Mouse (Mus musculus) spleen, postnatal 14 days (tissue): Measurements from ENCODE around the gene Ppp1r3e.

Experiments
- DNase-seq, 2 experiments: peaks; one replicate each; pipeline ENCODE4 v3.0.0; 2021 to 2022; ENCODE audit warnings: low spot score in 2 of 2

The Ppp1r3e gene

DNA sequence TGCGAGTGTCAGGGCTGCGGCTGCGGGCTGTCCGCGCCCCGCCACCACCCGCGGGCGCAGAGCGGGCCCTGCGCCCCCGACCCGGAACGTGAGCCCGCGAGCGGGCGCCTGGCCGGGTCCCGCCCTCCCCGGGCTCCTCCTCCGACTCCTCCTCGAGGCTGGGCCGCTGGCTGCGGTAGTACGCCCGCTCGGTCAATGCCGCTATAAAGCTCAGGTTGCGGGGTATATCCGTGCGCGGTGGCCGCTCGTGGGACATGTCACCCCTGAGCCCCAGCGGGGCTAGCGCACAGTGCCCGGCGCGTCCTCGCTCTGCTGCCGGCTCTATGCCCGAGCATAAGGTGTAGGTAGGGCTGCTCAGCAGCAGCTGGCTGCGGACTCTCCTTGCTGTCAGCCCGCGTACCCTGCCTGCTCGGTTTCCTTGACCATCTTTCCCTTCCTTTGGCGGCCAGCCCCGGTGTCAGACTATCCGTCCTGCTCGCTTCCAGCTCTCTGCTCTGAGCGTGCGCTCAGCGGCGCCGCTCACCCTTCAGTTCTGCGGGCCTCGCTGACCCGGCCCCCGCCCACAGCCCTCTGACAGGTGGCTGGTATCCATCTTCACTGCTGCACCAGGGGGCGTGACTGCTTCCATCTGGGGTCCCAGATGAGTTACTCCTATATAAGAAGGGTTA, at the start of gene Ppp1r3e:
Gene Ppp1r3e, minus strand, starts transcription at position 503 of the 668 bp plus-strand sequence.
- peak; percentile 20 to 40 for DNase-seq

- no peak for DNase-seq
Measured at GRCm38 (mm10) chr14:54926401-54927158, 49.2 kb upstream of the Ppp1r3e start.

GRCm38 (mm10) chr14:54925349-54926342, 48.3 kb upstream of the Ppp1r3e start, which contains the start of gene Efs:
TSS of gene Efs (minus strand) at chr14:54926126.
- no peak for DNase-seq

DNA sequence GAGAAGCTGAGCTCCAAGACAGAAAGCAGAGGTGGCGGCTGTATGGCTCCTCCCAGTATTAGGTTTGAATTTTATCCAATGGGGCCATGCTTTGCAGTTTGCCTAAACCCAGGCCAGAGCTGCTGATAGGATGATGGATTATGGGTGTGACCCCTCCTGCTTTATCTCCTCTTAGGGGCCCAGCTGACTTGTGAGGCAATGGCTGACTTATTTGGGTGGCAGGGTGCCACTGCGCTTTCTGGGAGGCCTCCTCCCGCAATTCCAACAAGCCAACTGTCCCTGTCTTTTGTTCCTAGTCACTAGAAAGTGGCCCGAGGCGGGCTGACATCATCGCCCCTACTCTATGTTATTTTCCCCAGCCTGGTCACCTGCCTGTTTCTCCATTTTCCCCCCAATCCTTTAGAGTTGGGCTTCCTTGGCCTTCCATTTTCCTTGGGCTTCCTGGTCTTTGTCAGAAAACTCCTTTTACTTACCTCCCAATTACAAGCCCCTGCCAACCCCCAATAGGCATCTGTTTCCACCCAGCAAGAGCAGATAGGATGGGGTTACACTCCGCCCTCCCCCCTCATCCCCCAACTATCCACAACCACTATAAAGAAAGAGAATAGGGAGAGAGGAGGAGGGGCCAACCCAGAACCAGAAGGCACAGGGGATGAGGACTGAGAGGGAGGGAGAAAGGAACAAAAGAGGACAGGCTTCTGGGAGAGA, 47.4 kb upstream of the Ppp1r3e start:
- no peak for DNase-seq

- DNase-seq = no peak
Measured at GRCm38 (mm10) chr14:54920076-54920685, 42.8 kb upstream of the Ppp1r3e start.

DNA sequence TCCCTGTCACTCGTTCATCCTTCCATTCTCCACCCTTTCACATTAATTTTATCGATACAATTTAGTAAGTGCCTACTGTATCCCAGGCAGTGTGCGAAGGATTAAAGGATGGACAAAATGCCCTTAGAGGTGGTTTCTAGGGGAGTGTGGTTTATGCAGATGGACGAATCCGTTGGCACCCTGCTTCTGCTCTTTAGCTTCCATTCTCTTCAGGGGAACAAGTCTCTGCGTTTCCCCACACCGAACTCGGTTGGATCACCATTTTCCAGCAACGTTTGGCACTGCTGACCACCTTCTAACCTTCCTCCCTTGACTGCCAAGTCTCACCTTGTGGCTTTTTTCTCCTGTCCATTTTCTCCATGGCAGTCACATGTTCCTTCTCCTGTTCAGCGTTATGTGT, 36.0 kb upstream of the Ppp1r3e start:
- no peak for DNase-seq

- peak in 1 of 2 experiments; percentile 24 for DNase-seq
Measured at GRCm38 (mm10) chr14:54912886-54913285, 35.5 kb upstream of the Ppp1r3e start, which contains the start of gene Slc22a17. TSS of gene Slc22a17 (minus strand) at chr14:54913132.

DNA sequence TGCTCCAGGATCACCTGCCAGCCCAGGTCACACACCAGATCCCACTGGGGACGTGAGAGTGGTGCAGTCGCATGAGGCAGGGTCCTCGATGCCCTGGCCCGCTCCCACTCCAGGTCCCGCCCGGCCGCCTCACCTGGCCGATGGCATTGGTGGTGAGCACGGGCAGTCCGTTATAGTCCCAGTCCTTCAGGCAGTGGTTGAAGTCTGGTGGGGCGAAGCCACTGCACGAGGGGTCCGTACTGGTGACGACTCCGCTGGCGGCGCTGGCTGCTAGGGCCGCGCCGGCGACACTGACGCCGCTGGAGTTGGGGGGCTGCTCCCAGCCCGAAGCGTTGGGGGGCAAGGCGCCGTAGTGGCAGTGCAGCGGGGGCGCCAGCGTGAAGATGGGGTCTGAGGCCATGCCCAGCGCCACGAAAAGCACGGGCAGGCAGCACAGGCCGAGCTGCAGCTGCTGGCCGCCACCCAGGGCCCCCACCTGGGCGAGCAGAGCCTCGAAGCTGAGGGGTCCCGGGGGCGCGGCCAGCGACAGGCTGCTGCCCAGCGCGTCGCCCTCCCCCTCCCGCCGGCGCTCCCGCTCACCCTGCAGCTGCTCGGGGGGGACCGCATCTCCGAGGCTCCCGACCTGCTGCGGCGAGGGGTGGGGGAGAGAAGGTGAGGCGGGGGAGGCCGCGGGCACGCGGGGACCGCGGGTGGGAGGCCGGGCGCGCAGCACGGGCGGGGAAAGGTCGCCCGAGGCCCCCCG, 34.9 kb upstream of the Ppp1r3e start:
- DNase-seq = no peak

DNA sequence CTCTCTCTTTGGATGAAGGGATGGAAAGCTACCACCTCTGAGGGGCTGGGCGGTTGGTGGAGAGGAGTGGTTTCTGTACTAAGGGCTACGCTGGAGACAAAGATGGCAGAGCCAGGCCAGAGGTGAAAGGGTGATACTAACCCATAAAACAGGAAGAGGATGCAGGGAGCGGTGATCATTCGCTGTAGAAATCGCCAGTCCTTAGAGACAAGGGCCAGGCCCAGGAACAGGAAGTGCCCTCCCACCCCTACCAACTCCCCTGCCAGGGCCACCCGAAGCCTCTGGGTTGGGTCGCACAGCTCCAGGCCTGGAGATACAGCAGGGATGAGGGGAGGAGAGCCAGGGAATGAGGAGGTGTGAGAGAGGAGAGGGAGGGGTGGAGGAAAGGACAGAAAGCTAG, 31.3 kb upstream of the Ppp1r3e start:
- no peak for DNase-seq

- no peak for DNase-seq
Measured at GRCm38 (mm10) chr14:54903641-54904040, 26.3 kb upstream of the Ppp1r3e start.

DNA sequence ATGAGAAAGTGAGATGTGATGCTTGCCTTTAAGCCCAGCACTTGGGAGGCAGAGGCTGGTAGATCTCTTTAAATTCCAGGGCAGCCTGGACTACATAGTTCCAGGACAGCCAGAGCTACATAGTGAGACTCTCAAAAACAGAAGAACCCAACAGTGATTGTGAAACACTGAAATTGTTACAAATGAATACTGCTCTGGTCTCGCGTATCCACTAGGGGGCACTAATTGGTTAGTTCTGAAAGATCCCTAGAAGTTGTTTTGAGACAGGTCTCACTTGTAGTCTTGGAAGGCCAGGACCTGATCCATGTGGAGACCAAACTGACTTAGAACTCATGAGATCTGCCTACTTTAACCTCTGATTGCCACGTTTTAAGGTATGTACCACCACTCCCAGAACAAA, 23.0 kb upstream of the Ppp1r3e start:
- DNase-seq = peak in 1 of 2 experiments; percentile 35

DNA sequence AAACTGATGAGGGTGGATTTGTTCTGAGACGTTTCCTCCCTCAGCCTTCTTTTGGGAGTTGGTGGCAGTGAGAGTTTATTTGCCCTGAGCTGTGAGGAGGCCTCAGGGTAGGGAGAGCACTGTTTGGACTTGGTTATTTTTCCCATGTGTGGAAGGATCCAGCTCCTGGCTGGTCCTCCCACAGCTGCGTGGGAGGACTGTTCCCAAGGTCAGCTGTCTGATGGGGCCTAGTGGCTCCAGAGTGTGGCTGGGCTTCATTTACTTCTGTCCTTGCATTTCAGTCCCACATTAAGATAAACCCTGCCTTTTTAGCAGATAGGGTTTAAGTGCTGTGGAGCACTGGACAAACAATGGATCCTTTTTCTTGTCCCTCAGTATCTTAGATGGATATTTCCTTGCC, 20.1 kb upstream of the Ppp1r3e start:
- DNase-seq = no peak

GRCm38 (mm10) chr14:54894296-54895151, 17.2 kb upstream of the Ppp1r3e start:
- DNase-seq = peak in 1 of 2 experiments; percentile 49

GRCm38 (mm10) chr14:54893651-54894181, 16.4 kb upstream of the Ppp1r3e start:
- peak; percentile 90 to 93 for DNase-seq

GRCm38 (mm10) chr14:54892200-54892599, 14.8 kb upstream of the Ppp1r3e start, which contains the start of gene Pabpn1:
TSS of gene Pabpn1 (plus strand) at chr14:54892500.
- DNase-seq = no peak

DNA sequence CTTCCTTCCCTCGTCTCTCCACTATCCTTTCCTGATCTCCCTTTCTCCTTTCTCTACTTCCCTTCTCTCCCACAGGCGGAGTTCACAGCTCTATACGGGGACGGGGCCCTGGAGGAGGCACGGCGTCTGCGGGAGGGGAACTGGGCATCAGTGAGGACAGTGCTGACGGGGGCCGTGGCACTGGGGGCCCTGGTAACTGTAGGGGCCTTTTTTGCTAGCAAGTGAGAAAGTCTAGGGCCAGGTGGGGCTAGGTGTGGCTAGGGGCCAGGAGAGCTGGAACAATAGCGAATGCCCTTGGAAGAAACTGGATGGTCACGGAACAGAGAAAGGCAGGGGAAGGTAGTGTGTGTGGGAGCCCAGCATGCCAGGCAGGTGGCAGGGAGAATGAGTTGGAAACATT, 8.0 kb upstream of the Ppp1r3e start:
- no peak for DNase-seq

- DNase-seq = no peak
Measured at GRCm38 (mm10) chr14:54884022-54884712, 6.8 kb upstream of the Ppp1r3e start.
